Mouse (Mus musculus) megakaryocyte progenitor cell, adult 5-6 weeks (primary cell): ENCODE results near the gene Polr2e. TPM values are rescaled to one million over a fixed set of nuclear protein-coding genes. Genes with fewer than 3 reads are reported as not detected.
A peak's percentile ranks its signal among the peaks of the same experiment; 100 is the strongest.

Source experiments
- ATAC-seq: replicated peaks from 2 replicates; pipeline ENCODE4 v1.8.0; 2016; ENCODE audit warnings: mild to moderate bottlenecking, moderate TSS enrichment, inconsistent platforms; ENCODE audit not compliant: poor library complexity
- total RNA-seq, 2 experiments: library from RNA; stranded (forward) in 1 of 2; stranded (reverse) in 1 of 2; fragments of 157-497, 149-512 nt in 1 of 2; fragments of 200-1000 nt in 1 of 2; gene quantifications; 2 replicates each; pipeline versions ENCODE4 v1.2.3 to v1.2.4; 2015 to 2017

Gene Polr2e
- total RNA-seq, 2 experiments from 2014 or later = 89.9 to 99.5 TPM

- no peak for ATAC-seq
These were observed 48.5 kb downstream of the Polr2e start for GRCm38 (mm10) chr10:79991099-79991498.

- no peak for ATAC-seq
These were observed 49.7 kb downstream of the Polr2e start for GRCm38 (mm10) chr10:79989870-79990269.

DNA sequence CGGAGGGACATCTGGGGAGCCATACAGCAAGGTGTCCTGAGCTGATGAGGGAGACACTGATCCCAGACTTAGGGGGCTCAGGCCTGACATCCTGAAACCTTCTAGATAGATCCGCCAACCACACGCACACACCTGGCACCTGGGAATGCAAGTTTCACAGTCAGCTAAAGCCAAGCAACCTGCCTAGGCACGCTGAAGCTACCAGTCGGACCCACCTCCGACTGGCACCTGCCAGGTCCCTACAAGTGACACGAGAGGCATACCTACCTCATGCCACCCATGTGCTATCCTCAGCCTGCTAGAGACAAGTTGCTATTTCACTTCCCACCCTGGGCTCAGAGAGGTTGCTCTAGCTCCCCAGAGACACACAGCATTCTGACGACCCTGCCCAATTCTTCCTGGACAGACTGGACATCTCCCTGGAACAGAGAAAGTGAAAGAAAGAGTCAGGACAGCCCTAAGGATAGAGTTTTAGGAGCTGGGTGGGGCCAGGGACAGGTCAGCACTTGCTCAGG lies 50.3 kb downstream of the Polr2e start:
- ATAC-seq = no peak

GRCm38 (mm10) chr10:79988506-79989271 lies 50.9 kb downstream of the Polr2e start, which contains the start of gene Cnn2:
Gene Cnn2, plus strand, starts transcription at chr10:79988584.
- no peak for ATAC-seq

DNA sequence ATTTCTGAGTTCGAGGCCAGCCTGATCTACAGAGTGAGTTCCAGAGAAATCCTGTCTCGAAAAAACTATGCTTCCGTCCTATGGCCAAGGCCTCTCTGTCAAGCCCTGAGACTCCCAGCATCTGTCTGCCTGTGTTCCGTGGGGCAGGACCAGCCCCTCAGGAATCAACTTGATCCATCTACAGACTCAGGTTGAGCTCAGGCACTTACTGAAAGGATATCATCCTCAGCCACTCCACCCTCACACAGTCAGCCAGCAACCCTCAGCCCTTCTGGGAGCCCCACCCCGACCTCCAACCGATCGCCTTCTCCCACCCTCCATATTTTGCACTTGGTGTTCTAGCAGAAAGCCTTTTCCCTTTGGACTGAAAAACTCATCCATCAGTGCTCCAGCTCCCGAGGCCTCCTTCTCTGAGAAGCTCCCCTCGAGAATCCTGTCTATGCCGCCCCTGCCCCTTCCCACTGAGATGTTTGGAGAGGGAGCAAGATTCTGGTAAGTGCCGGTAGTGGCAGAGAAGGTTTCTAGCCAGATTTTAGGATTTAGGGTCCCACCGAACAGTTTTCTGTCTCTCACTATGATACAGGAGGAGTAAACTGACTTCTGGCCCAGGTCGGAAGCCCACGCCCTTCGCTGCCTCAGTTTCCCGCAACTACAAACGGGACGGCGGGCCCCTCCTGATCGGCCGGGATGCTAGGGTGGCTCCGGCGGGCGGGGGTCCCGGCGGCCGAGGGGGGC lies 51.7 kb downstream of the Polr2e start:
- ATAC-seq = no peak

- ATAC-seq = peak; percentile 29
These were observed 52.6 kb downstream of the Polr2e start for GRCm38 (mm10) chr10:79986963-79987362.

GRCm38 (mm10) chr10:79986232-79986878 lies 53.2 kb downstream of the Polr2e start:
- ATAC-seq = no peak

Other genes starting within 250 kb of the Polr2e start
Only the 30 nearest of the 32 such genes appear.
- gene Misp, start 218.8 kb downstream of the Polr2e start, total RNA-seq (2015) = not detected in 2 replicates
- gene Misp, start 218.8 kb downstream of the Polr2e start, total RNA-seq (2017) = 0.58 TPM in 1 of 2 replicates, not detected in the other
- 218 and 262 TPM in 2 replicates for gene Ptbp1, start 185.4 kb downstream of the Polr2e start, total RNA-seq (2015)
- 172 and 187 TPM in 2 replicates for gene Ptbp1, start 185.4 kb downstream of the Polr2e start, total RNA-seq (2017)
- gene Prtn3, start 165.3 kb downstream of the Polr2e start, total RNA-seq (2015) = 3,382 and 3,510 TPM in 2 replicates
- gene Prtn3, start 165.3 kb downstream of the Polr2e start, total RNA-seq (2017) = 738 and 1,001 TPM in 2 replicates
- gene Plppr3, start 165.2 kb downstream of the Polr2e start, total RNA-seq (2015) = 39.0 and 41.2 TPM in 2 replicates
- gene Plppr3, start 165.2 kb downstream of the Polr2e start, total RNA-seq (2017) = 93.9 and 96.9 TPM in 2 replicates
- 6,143 and 8,228 TPM in 2 replicates for gene Elane, start 153.5 kb downstream of the Polr2e start, total RNA-seq (2015)
- 2,359 and 2,989 TPM in 2 replicates for gene Elane, start 153.5 kb downstream of the Polr2e start, total RNA-seq (2017)
- 0.49 and 0.56 TPM in 2 replicates for gene Cfd, start 148.9 kb downstream of the Polr2e start, total RNA-seq (2015)
- 1.2 TPM in 1 of 2 replicates, not detected in the other for gene Cfd, start 148.9 kb downstream of the Polr2e start, total RNA-seq (2017)
- gene Med16, start 130.9 kb downstream of the Polr2e start, total RNA-seq (2015) = 13.9 and 14.4 TPM in 2 replicates
- gene Med16, start 130.9 kb downstream of the Polr2e start, total RNA-seq (2017) = 22.1 and 24.8 TPM in 2 replicates
- gene Gm26602, start 128.9 kb downstream of the Polr2e start, total RNA-seq (2015) = not detected in 2 replicates
- not detected in 2 replicates for gene Gm26602, start 128.9 kb downstream of the Polr2e start, total RNA-seq (2017)
- gene Kiss1r, start 122.8 kb downstream of the Polr2e start, total RNA-seq (2015) = 0.15 TPM in 2 replicates
- 0.25 and 1.3 TPM in 2 replicates for gene Kiss1r, start 122.8 kb downstream of the Polr2e start, total RNA-seq (2017)
- 72.3 and 78.7 TPM in 2 replicates for gene R3hdm4, start 118.6 kb downstream of the Polr2e start, total RNA-seq (2015)
- gene R3hdm4, start 118.6 kb downstream of the Polr2e start, total RNA-seq (2017) = 35.1 and 50.7 TPM in 2 replicates
- gene Arid3a, start 112.8 kb downstream of the Polr2e start, total RNA-seq (2015) = 19.9 and 21.6 TPM in 2 replicates
- gene Arid3a, start 112.8 kb downstream of the Polr2e start, total RNA-seq (2017) = 31.0 and 32.2 TPM in 2 replicates
- 36.8 and 57.4 TPM in 2 replicates for gene Wdr18, start 79.6 kb downstream of the Polr2e start, total RNA-seq (2015)
- gene Wdr18, start 79.6 kb downstream of the Polr2e start, total RNA-seq (2017) = 24.6 and 29.7 TPM in 2 replicates
- not detected in 2 replicates for gene Grin3b, start 69.1 kb downstream of the Polr2e start, total RNA-seq (2015)
- not detected in 2 replicates for gene Grin3b, start 69.1 kb downstream of the Polr2e start, total RNA-seq (2017)
- 38.9 and 44.2 TPM in 2 replicates for gene Tmem259, start 55.5 kb downstream of the Polr2e start, total RNA-seq (2015)
- gene Tmem259, start 55.5 kb downstream of the Polr2e start, total RNA-seq (2017) = 44.6 and 54.8 TPM in 2 replicates
- 50.5 and 52.8 TPM in 2 replicates for gene Cnn2, start 51.2 kb downstream of the Polr2e start, total RNA-seq (2015)
- 73.3 and 84.1 TPM in 2 replicates for gene Cnn2, start 51.2 kb downstream of the Polr2e start, total RNA-seq (2017)
- gene Abca7, start 43.3 kb downstream of the Polr2e start, total RNA-seq (2015) = 15.4 and 15.8 TPM in 2 replicates
- gene Abca7, start 43.3 kb downstream of the Polr2e start, total RNA-seq (2017) = 17.0 and 17.5 TPM in 2 replicates
- 64.1 and 69.0 TPM in 2 replicates for gene Arhgap45, start 23.1 kb downstream of the Polr2e start, total RNA-seq (2015)
- gene Arhgap45, start 23.1 kb downstream of the Polr2e start, total RNA-seq (2017) = 112 and 121 TPM in 2 replicates
- gene Gpx4, start 7.4 kb upstream of the Polr2e start, total RNA-seq (2015) = 253 and 271 TPM in 2 replicates
- gene Gpx4, start 7.4 kb upstream of the Polr2e start, total RNA-seq (2017) = 358 and 365 TPM in 2 replicates
- 16.9 and 19.5 TPM in 2 replicates for gene Sbno2, start 65.8 kb upstream of the Polr2e start, total RNA-seq (2015)
- gene Sbno2, start 65.8 kb upstream of the Polr2e start, total RNA-seq (2017) = 19.1 and 24.0 TPM in 2 replicates
- gene Stk11, start 76.0 kb upstream of the Polr2e start, total RNA-seq (2015) = 71.7 and 81.1 TPM in 2 replicates
- gene Stk11, start 76.0 kb upstream of the Polr2e start, total RNA-seq (2017) = 159 and 172 TPM in 2 replicates
- gene Atp5d, start 98.8 kb upstream of the Polr2e start, total RNA-seq (2015) = 187 and 199 TPM in 2 replicates
- 37.6 and 39.3 TPM in 2 replicates for gene Atp5d, start 98.8 kb upstream of the Polr2e start, total RNA-seq (2017)
- gene Cbarp, start 101.0 kb upstream of the Polr2e start, total RNA-seq (2015) = 3.8 and 4.8 TPM in 2 replicates
- 2.0 and 2.2 TPM in 2 replicates for gene Cbarp, start 101.0 kb upstream of the Polr2e start, total RNA-seq (2017)
- 21.4 and 22.2 TPM in 2 replicates for gene Midn, start 108.5 kb upstream of the Polr2e start, total RNA-seq (2015)
- gene Midn, start 108.5 kb upstream of the Polr2e start, total RNA-seq (2017) = 12.7 and 17.9 TPM in 2 replicates
- gene Cirbp, start 126.2 kb upstream of the Polr2e start, total RNA-seq (2015) = 16.1 and 18.4 TPM in 2 replicates
- gene Cirbp, start 126.2 kb upstream of the Polr2e start, total RNA-seq (2017) = 35.4 and 60.4 TPM in 2 replicates
- gene 1600002K03Rik, start 133.1 kb upstream of the Polr2e start, total RNA-seq (2015) = 17.2 and 18.2 TPM in 2 replicates
- gene 1600002K03Rik, start 133.1 kb upstream of the Polr2e start, total RNA-seq (2017) = 13.4 and 13.5 TPM in 2 replicates
- gene Efna2, start 139.7 kb upstream of the Polr2e start, total RNA-seq (2015) = 0.54 TPM in 1 of 2 replicates, not detected in the other
- gene Efna2, start 139.7 kb upstream of the Polr2e start, total RNA-seq (2017) = 0.37 TPM in 1 of 2 replicates, not detected in the other
- 27.6 and 30.9 TPM in 2 replicates for gene Mum1, start 186.6 kb upstream of the Polr2e start, total RNA-seq (2015)
- gene Mum1, start 186.6 kb upstream of the Polr2e start, total RNA-seq (2017) = 28.9 and 30.0 TPM in 2 replicates
- gene Ndufs7, start 209.3 kb upstream of the Polr2e start, total RNA-seq (2015) = 138 and 162 TPM in 2 replicates
- 106 and 135 TPM in 2 replicates for gene Ndufs7, start 209.3 kb upstream of the Polr2e start, total RNA-seq (2017)
- 3.2 and 3.7 TPM in 2 replicates for gene Gamt, start 221.2 kb upstream of the Polr2e start, total RNA-seq (2015)
- gene Gamt, start 221.2 kb upstream of the Polr2e start, total RNA-seq (2017) = 2.5 and 7.4 TPM in 2 replicates
- gene Dazap1, start 221.7 kb upstream of the Polr2e start, total RNA-seq (2015) = 55.4 and 61.6 TPM in 2 replicates
- gene Dazap1, start 221.7 kb upstream of the Polr2e start, total RNA-seq (2017) = 231 and 302 TPM in 2 replicates